Mouse (Mus musculus): ENCODE data around the gene Sytl4. TPM values are rescaled to one million over a fixed set of nuclear protein-coding genes. Genes with fewer than 3 reads are reported as not detected.
A peak's percentile ranks its signal among the peaks of the same experiment; 100 is the strongest.

The Sytl4 gene
- polyA plus RNA-seq, 1 experiment from 2014 or later, result 2.2 TPM

- no peaks in the 10 kb centered on the region for H3K4me1 ChIP-seq (ENCODE audit: control insufficient read depth, insufficient read depth, low read length)
- no peak overlapping the region for H3K27ac ChIP-seq (replicated peaks; ENCODE audit: low read depth, low read length)
- ATAC-seq (replicated peaks; ENCODE audit: insufficient number of reproducible peaks, low FRiP score, low TSS enrichment, low read depth) (no peak), DNase-seq (ENCODE audit: low spot score) (no peak)
- H3K27me3 ChIP-seq (ENCODE audit: control insufficient read depth, insufficient read depth, low read length), result no peaks in the 10 kb centered on the region
- H3K9me3 ChIP-seq (replicated peaks; ENCODE audit: control insufficient read depth, low read length), result no peaks in the 10 kb centered on the region
- no peak overlapping the region for H3K4me2 ChIP-seq (ENCODE audit: low read depth, low read length)
- no peak overlapping the region for H3K9ac ChIP-seq (replicated peaks; ENCODE audit: low read length)
- WGBS, result 60% methylated on average over 1 of the region's 1 CpGs
- H3K4me3 ChIP-seq (ENCODE audit: low read depth, low read length), result no peak overlapping the region
- H3K36me3 ChIP-seq (replicated peaks; ENCODE audit: control insufficient read depth, insufficient read depth, low read depth, low read length), result no peaks in the 10 kb centered on the region
Observed at GRCm38 (mm10) chrX:133939561-133939960, 42.1 kb downstream of the Sytl4 start.

GRCm38 (mm10) chrX:133936605-133937225 lies 44.9 kb downstream of the Sytl4 start:
- H3K9me3 ChIP-seq (replicated peaks; ENCODE audit: control insufficient read depth, low read length), result no peaks in the 10 kb centered on the region
- H3K4me2 ChIP-seq (ENCODE audit: low read depth, low read length), result no peak overlapping the region
- DNase-seq (ENCODE audit: low spot score) (no peak), ATAC-seq (replicated peaks; ENCODE audit: insufficient number of reproducible peaks, low FRiP score, low TSS enrichment, low read depth) (no peak)
- no peak overlapping the region for H3K4me3 ChIP-seq (ENCODE audit: low read depth, low read length)
- no peaks in the 10 kb centered on the region for H3K27me3 ChIP-seq (ENCODE audit: control insufficient read depth, insufficient read depth, low read length)
- H3K9ac ChIP-seq (replicated peaks; ENCODE audit: low read length), result no peak overlapping the region
- 75% methylated on average over 4 of the region's 4 CpGs for WGBS
- no peaks in the 10 kb centered on the region for H3K36me3 ChIP-seq (replicated peaks; ENCODE audit: control insufficient read depth, insufficient read depth, low read depth, low read length)
- no peak overlapping the region for H3K27ac ChIP-seq (replicated peaks; ENCODE audit: low read depth, low read length)
- no peaks in the 10 kb centered on the region for H3K4me1 ChIP-seq (ENCODE audit: control insufficient read depth, insufficient read depth, low read length)

- H3K27me3 ChIP-seq (ENCODE audit: control insufficient read depth, insufficient read depth, low read length), result no peaks in the 10 kb centered on the region
- ATAC-seq (replicated peaks; ENCODE audit: insufficient number of reproducible peaks, low FRiP score, low TSS enrichment, low read depth) (no peak), DNase-seq (ENCODE audit: low spot score) (peak; percentile 52)
- no peaks in the 10 kb centered on the region for H3K36me3 ChIP-seq (replicated peaks; ENCODE audit: control insufficient read depth, insufficient read depth, low read depth, low read length)
- 66% methylated on average over 12 of the region's 12 CpGs for WGBS
- no peaks in the 10 kb centered on the region for H3K4me1 ChIP-seq (ENCODE audit: control insufficient read depth, insufficient read depth, low read length)
- no peak overlapping the region for H3K27ac ChIP-seq (replicated peaks; ENCODE audit: low read depth, low read length)
- H3K9ac ChIP-seq (replicated peaks; ENCODE audit: low read length), result no peak overlapping the region
- H3K9me3 ChIP-seq (replicated peaks; ENCODE audit: control insufficient read depth, low read length), result no peaks in the 10 kb centered on the region
- H3K4me2 ChIP-seq (ENCODE audit: low read depth, low read length), result no peak overlapping the region
- no peak overlapping the region for H3K4me3 ChIP-seq (ENCODE audit: low read depth, low read length)
Observed at GRCm38 (mm10) chrX:133931302-133932013, 50.2 kb downstream of the Sytl4 start.

GRCm38 (mm10) chrX:133926760-133927159 lies 54.9 kb downstream of the Sytl4 start:
- H3K4me2 ChIP-seq (ENCODE audit: low read depth, low read length), result no peak overlapping the region
- DNase-seq (ENCODE audit: low spot score), result no peak
- 88% methylated on average over 5 of the region's 5 CpGs for WGBS
- H3K36me3 ChIP-seq (replicated peaks; ENCODE audit: control insufficient read depth, insufficient read depth, low read depth, low read length), result no peaks in the 10 kb centered on the region
- no peaks in the 10 kb centered on the region for H3K4me1 ChIP-seq (ENCODE audit: control insufficient read depth, insufficient read depth, low read length)
- no peaks in the 10 kb centered on the region for H3K9me3 ChIP-seq (replicated peaks; ENCODE audit: control insufficient read depth, low read length)
- H3K9ac ChIP-seq (replicated peaks; ENCODE audit: low read length), result no peak overlapping the region
- H3K27me3 ChIP-seq (ENCODE audit: control insufficient read depth, insufficient read depth, low read length), result no peaks in the 10 kb centered on the region
- no peak overlapping the region for H3K27ac ChIP-seq (replicated peaks; ENCODE audit: low read depth, low read length)
- ATAC-seq (replicated peaks; ENCODE audit: insufficient number of reproducible peaks, low FRiP score, low TSS enrichment, low read depth), result no peak
- no peak overlapping the region for H3K4me3 ChIP-seq (ENCODE audit: low read depth, low read length)

- H3K9me3 ChIP-seq (replicated peaks; ENCODE audit: control insufficient read depth, low read length), result no peaks in the 10 kb centered on the region
- no peak for DNase-seq (ENCODE audit: low spot score)
- 73% methylated on average over 4 of the region's 4 CpGs for WGBS
- no peaks in the 10 kb centered on the region for H3K36me3 ChIP-seq (replicated peaks; ENCODE audit: control insufficient read depth, insufficient read depth, low read depth, low read length)
- H3K4me3 ChIP-seq (ENCODE audit: low read depth, low read length), result no peak overlapping the region
- ATAC-seq (replicated peaks; ENCODE audit: insufficient number of reproducible peaks, low FRiP score, low TSS enrichment, low read depth), result no peak
- H3K4me2 ChIP-seq (ENCODE audit: low read depth, low read length), result no peak overlapping the region
- H3K4me1 ChIP-seq (ENCODE audit: control insufficient read depth, insufficient read depth, low read length), result no peaks in the 10 kb centered on the region
- no peak overlapping the region for H3K9ac ChIP-seq (replicated peaks; ENCODE audit: low read length)
- H3K27ac ChIP-seq (replicated peaks; ENCODE audit: low read depth, low read length), result no peak overlapping the region
- no peaks in the 10 kb centered on the region for H3K27me3 ChIP-seq (ENCODE audit: control insufficient read depth, insufficient read depth, low read length)
Observed at GRCm38 (mm10) chrX:133921187-133921586, 60.4 kb downstream of the Sytl4 start.

GRCm38 (mm10) chrX:133914219-133914618 lies 67.4 kb downstream of the Sytl4 start:
- Histone ChIP-seq H3K9me3 (replicated peaks; ENCODE audit: control insufficient read depth, low read length) (no peaks in the 10 kb centered on the region), H3K27me3 (ENCODE audit: control insufficient read depth, insufficient read depth, low read length) (no peaks in the 10 kb centered on the region), H3K36me3 (replicated peaks; ENCODE audit: control insufficient read depth, insufficient read depth, low read depth, low read length) (no peaks in the 10 kb centered on the region), H3K4me1 (ENCODE audit: control insufficient read depth, insufficient read depth, low read length) (no peaks in the 10 kb centered on the region), H3K27ac (replicated peaks; ENCODE audit: low read depth, low read length) (no peak overlapping the region), H3K9ac (replicated peaks; ENCODE audit: low read length) (no peak overlapping the region), H3K4me2 (ENCODE audit: low read depth, low read length) (no peak overlapping the region), H3K4me3 (ENCODE audit: low read depth, low read length) (no peak overlapping the region)
- 0 out of 2 replicates have a peak, but pooled peaks have one; percentile 14 for ATAC-seq (replicated peaks; ENCODE audit: insufficient number of reproducible peaks, low FRiP score, low TSS enrichment, low read depth)
- DNase-seq (ENCODE audit: low spot score), result peak; percentile 5
- 45% methylated on average over 7 of the region's 7 CpGs for WGBS

DNA sequence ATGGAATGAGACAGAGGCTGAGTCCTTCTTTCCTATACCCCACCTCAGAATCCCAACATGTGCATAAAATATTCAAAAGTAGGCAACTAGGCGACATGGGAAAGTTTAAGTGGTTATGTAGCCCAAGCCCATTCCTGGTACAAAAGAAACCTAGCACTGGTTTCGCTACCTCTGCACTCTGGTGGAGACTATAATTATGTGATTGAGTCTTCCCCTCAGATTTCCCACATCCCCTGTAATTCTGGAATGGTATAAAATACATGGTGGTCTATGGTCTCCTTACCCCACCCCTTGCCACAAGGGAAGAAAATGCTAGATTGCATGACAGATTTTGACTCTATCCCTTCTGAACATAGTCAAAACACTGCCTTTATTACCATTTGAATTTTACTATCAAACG lies 68.6 kb downstream of the Sytl4 start:
- Histone ChIP-seq H3K27me3 (ENCODE audit: control insufficient read depth, insufficient read depth, low read length) (no peaks in the 10 kb centered on the region), H3K4me3 (ENCODE audit: low read depth, low read length) (no peak overlapping the region), H3K4me1 (ENCODE audit: control insufficient read depth, insufficient read depth, low read length) (no peaks in the 10 kb centered on the region), H3K4me2 (ENCODE audit: low read depth, low read length) (no peak overlapping the region), H3K9ac (replicated peaks; ENCODE audit: low read length) (no peak overlapping the region), H3K9me3 (replicated peaks; ENCODE audit: control insufficient read depth, low read length) (no peaks in the 10 kb centered on the region), H3K27ac (replicated peaks; ENCODE audit: low read depth, low read length) (no peak overlapping the region), H3K36me3 (replicated peaks; ENCODE audit: control insufficient read depth, insufficient read depth, low read depth, low read length) (no peaks in the 10 kb centered on the region)
- ATAC-seq (replicated peaks; ENCODE audit: insufficient number of reproducible peaks, low FRiP score, low TSS enrichment, low read depth), result no peak
- no peak for DNase-seq (ENCODE audit: low spot score)
- WGBS, result 84% methylated on average over 3 of the region's 3 CpGs

GRCm38 (mm10) chrX:133911397-133912103 lies 70.1 kb downstream of the Sytl4 start:
- H3K4me1 ChIP-seq (ENCODE audit: control insufficient read depth, insufficient read depth, low read length), result no peaks in the 10 kb centered on the region
- H3K4me3 ChIP-seq (ENCODE audit: low read depth, low read length), result no peak overlapping the region
- no peaks in the 10 kb centered on the region for H3K27me3 ChIP-seq (ENCODE audit: control insufficient read depth, insufficient read depth, low read length)
- H3K4me2 ChIP-seq (ENCODE audit: low read depth, low read length), result no peak overlapping the region
- no peak for DNase-seq (ENCODE audit: low spot score)
- no peaks in the 10 kb centered on the region for H3K36me3 ChIP-seq (replicated peaks; ENCODE audit: control insufficient read depth, insufficient read depth, low read depth, low read length)
- no peak overlapping the region for H3K9ac ChIP-seq (replicated peaks; ENCODE audit: low read length)
- no peak for ATAC-seq (replicated peaks; ENCODE audit: insufficient number of reproducible peaks, low FRiP score, low TSS enrichment, low read depth)
- no peak overlapping the region for H3K27ac ChIP-seq (replicated peaks; ENCODE audit: low read depth, low read length)
- 38% methylated on average over 10 of the region's 10 CpGs for WGBS
- no peaks in the 10 kb centered on the region for H3K9me3 ChIP-seq (replicated peaks; ENCODE audit: control insufficient read depth, low read length)
